Mouse (Mus musculus) forebrain, embryonic 10.5 days (tissue): Measurements from ENCODE around the gene Cldn24. TPM values are rescaled to one million over a fixed set of nuclear protein-coding genes. Genes with fewer than 3 reads are reported as not detected.

Experiments used
- DNase-seq: peaks from one replicate; pipeline ENCODE4 v3.0.0-alpha.2; 2017; ENCODE audit warnings: low spot score; ENCODE audit errors: extremely low spot score
- H3K27ac ChIP-seq: fragments of 300-500 bp; sonication (generic); 2 replicates; pipeline ENCODE4 v1.5.1; 2016; ENCODE audit warnings: mild to moderate bottlenecking
- H3K27me3 ChIP-seq: fragments of 300-500 bp; sonication (generic); 2 replicates; pipeline ENCODE4 v1.6.1; 2016; ENCODE audit warnings: mild to moderate bottlenecking; ENCODE audit not compliant: poor library complexity, severe bottlenecking
- H3K36me3 ChIP-seq: fragments of 300-500 bp; sonication (generic); replicated peaks from 2 replicates; pipeline ENCODE4 v1.6.1; 2016; ENCODE audit warnings: mild to moderate bottlenecking, moderate library complexity
- H3K4me1 ChIP-seq: fragments of 300-500 bp; sonication (generic); 2 replicates; pipeline ENCODE4 v1.6.1; 2016
- H3K4me3 ChIP-seq: fragments of 300-500 bp; sonication (generic); 2 replicates; pipeline ENCODE4 v1.5.1; 2016; ENCODE audit warnings: mild to moderate bottlenecking, moderate library complexity
- H3K9me3 ChIP-seq: fragments of 300-500 bp; sonication (generic); 2 replicates; pipeline ENCODE4 v1.6.1; 2016; ENCODE audit warnings: mild to moderate bottlenecking, moderate library complexity
- WGBS: fragments of 180-500 bp; shearing (Covaris S2); methylation state at CpG from one replicate; pipeline ENCODE4 v1.1.7; 2016; 5-methylcytosine and 5-hydroxymethylcytosine counted together
- polyA plus RNA-seq: library from polyadenylated mRNA; unstranded; fragments of >200 nt; fragmentation: Nextera tagmentation; extraction: Ambion mirVana; gene quantifications from 2 replicates; pipeline ENCODE4 v1.2.1, GENCODE M21; 2016

The Cldn24 gene
- polyA plus RNA-seq, 1 experiment from 2014 or later = not detected

DNA sequence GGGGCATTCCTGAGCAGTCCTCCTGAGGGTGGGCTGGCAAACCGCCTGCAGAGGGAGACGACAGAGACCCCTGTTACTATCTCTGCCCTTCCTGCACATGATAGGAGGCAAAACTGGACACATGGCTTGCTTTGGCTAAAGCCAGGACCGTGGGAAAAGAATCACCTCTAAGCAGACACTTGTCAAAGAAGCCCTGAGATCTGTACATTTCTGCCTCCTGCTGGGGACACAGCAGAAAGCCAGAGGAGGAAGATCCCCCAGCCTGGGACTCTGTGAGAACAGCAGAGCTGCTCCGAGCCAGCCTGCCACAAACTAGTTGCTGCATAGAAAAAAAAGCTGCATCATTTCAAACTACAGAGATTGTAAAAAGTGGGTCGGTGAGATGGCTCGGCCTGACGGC is 21.1 kb downstream of the Cldn24 start:
- Histone ChIP-seq H3K9me3 (0 out of 2 replicates have a peak, but pooled peaks cover 3% of the 10 kb centered on the region), H3K27ac (0 out of 2 replicates have a peak overlapping the region, but pooled peaks have one; percentile 46), H3K36me3 (peaks cover 87% of the 10 kb centered on the region), H3K4me3 (no peak overlapping the region), H3K4me1 (no peaks in the 10 kb centered on the region), H3K27me3 (no peaks in the 10 kb centered on the region)
- WGBS = 93% methylated on average over 7 of the region's 7 CpGs
- no peak for DNase-seq

DNA sequence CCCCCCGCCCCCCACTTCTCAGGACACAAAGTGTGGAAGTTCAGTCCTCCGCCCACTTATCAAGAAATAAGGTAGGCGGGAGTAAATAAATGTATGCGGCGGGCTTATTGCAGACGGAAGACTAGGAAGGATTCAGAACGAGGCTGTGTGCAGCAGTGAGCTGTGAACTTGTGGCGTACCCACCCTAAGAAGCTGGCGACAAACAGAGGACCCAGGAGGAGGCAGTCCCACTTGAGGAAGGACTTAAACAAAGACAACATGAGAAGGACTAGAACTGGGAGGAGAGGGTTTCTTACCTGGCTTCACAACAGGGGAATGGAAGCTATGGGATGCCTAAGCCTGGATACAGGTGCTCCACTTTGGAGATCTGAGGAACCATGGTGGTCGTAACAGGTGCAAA is 21.7 kb downstream of the Cldn24 start:
- WGBS = 96% methylated on average over 10 of the region's 10 CpGs
- peaks cover 91% of the 10 kb centered on the region for H3K36me3 ChIP-seq
- no peak for DNase-seq
- H3K9me3 ChIP-seq = 0 out of 2 replicates have a peak, but pooled peaks cover 3% of the 10 kb centered on the region
- H3K27me3 ChIP-seq = no peaks in the 10 kb centered on the region
- no peak overlapping the region for H3K27ac ChIP-seq
- no peak overlapping the region for H3K4me3 ChIP-seq
- H3K4me1 ChIP-seq = no peaks in the 10 kb centered on the region

GRCm38 (mm10) chr8:47845956-47846355 is 24.0 kb downstream of the Cldn24 start:
- Histone ChIP-seq H3K27me3 (no peaks in the 10 kb centered on the region), H3K4me1 (no peaks in the 10 kb centered on the region), H3K27ac (no peak overlapping the region), H3K4me3 (no peak overlapping the region), H3K36me3 (peaks cover 93% of the 10 kb centered on the region), H3K9me3 (no peaks in the 10 kb centered on the region)
- DNase-seq = no peak
- 89% methylated on average over 13 of the region's 13 CpGs for WGBS

GRCm38 (mm10) chr8:47847161-47847560 is 25.2 kb downstream of the Cldn24 start:
- Histone ChIP-seq H3K4me3 (no peak overlapping the region), H3K4me1 (peaks cover 4% of the 10 kb centered on the region; the same call in 1 of the 2 replicates), H3K27me3 (no peaks in the 10 kb centered on the region), H3K27ac (no peak overlapping the region), H3K9me3 (no peaks in the 10 kb centered on the region), H3K36me3 (peaks cover 84% of the 10 kb centered on the region)
- WGBS = 93% methylated on average over 14 of the region's 14 CpGs
- no peak for DNase-seq

GRCm38 (mm10) chr8:47847931-47848330 is 26.0 kb downstream of the Cldn24 start:
- Histone ChIP-seq H3K9me3 (no peaks in the 10 kb centered on the region), H3K4me3 (no peak overlapping the region), H3K27ac (no peak overlapping the region), H3K4me1 (peaks cover 7% of the 10 kb centered on the region; the same call in 1 of the 2 replicates), H3K36me3 (peaks cover 78% of the 10 kb centered on the region), H3K27me3 (no peaks in the 10 kb centered on the region)
- WGBS = 94% methylated on average over 6 of the region's 6 CpGs
- no peak for DNase-seq

- DNase-seq = no peak
- WGBS = 85% methylated on average over 8 of the region's 8 CpGs
- Histone ChIP-seq H3K27ac (no peak overlapping the region), H3K4me1 (peaks cover 7% of the 10 kb centered on the region; the same call in 1 of the 2 replicates), H3K27me3 (no peaks in the 10 kb centered on the region), H3K36me3 (peaks cover 79% of the 10 kb centered on the region), H3K4me3 (no peak overlapping the region), H3K9me3 (no peaks in the 10 kb centered on the region)
Measured at GRCm38 (mm10) chr8:47849842-47850241, 27.9 kb downstream of the Cldn24 start.

- WGBS = 74% methylated on average over 12 of the region's 12 CpGs
- Histone ChIP-seq H3K4me1 (peaks cover 7% of the 10 kb centered on the region; the same call in 1 of the 2 replicates), H3K27me3 (no peaks in the 10 kb centered on the region), H3K4me3 (no peak overlapping the region), H3K36me3 (peaks cover 79% of the 10 kb centered on the region), H3K9me3 (no peaks in the 10 kb centered on the region), H3K27ac (no peak overlapping the region)
- no peak for DNase-seq
Measured at GRCm38 (mm10) chr8:47851824-47852502, 30.0 kb downstream of the Cldn24 start.

DNA sequence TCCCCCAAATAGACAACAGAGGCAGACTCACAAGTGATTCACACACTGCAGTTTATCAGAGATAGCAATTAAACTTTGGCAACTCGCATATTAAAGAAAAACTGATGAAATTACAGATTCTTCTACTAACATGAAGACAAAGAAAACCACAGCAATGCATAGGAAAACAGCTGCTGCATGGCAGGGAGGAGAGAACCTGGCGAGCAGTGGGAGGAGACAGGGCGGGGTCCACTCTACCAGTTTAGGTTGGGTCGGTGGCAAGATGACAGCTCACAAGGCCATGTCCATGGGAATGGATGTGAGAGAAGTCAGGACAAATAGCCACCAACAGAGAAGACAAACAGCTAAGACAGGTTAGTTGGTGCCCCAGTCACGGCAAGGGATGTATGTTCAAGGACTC is 30.8 kb downstream of the Cldn24 start:
- 86% methylated on average over 5 of the region's 5 CpGs for WGBS
- DNase-seq = no peak
- Histone ChIP-seq H3K27me3 (no peaks in the 10 kb centered on the region), H3K27ac (no peak overlapping the region), H3K36me3 (peaks cover 75% of the 10 kb centered on the region), H3K9me3 (no peaks in the 10 kb centered on the region), H3K4me1 (peaks cover 7% of the 10 kb centered on the region; the same call in 1 of the 2 replicates), H3K4me3 (no peak overlapping the region)

DNA sequence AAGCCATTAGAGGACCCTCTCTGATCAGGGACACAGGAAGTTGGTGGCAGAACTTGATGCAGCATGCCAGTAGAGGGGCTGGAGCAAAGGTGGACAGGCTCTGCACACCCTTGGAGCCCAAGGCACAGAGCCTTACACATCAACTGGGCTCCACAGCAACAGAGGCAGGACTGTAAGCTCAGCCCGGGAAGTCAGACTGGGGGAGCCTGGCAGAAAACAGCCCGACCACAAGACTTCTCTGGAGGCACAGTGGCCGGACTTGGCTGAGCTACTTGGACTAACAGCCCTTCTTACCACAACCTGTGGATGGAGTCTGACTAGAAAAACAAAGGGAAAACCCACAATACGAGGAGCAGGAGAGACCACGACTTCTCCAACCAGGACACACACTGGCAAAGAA is 31.4 kb downstream of the Cldn24 start:
- no peak overlapping the region for H3K4me3 ChIP-seq
- peaks cover 75% of the 10 kb centered on the region for H3K36me3 ChIP-seq
- no peaks in the 10 kb centered on the region for H3K27me3 ChIP-seq
- WGBS = 91% methylated on average over 5 of the region's 5 CpGs
- H3K4me1 ChIP-seq = peaks cover 7% of the 10 kb centered on the region; the same call in 1 of the 2 replicates
- no peak overlapping the region for H3K27ac ChIP-seq
- no peaks in the 10 kb centered on the region for H3K9me3 ChIP-seq
- DNase-seq = no peak

DNA sequence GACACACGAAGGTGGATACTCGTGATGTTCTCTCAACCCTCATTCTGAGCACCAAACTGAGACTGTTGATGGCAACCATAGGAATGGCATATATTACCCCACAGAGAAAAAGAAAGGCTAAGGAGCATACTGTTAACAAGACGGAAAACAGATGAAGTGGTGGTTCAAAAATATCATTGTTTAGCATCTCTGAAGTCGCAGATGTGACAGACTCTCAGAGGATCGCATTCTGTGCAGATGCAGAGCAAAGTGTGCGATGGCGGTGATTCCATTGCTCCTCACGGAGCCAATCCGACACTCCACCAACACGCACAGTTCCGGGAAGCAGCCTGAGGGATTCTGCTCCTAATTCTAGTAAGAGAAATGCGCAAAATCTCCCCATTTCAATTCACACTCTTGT is 37.3 kb downstream of the Cldn24 start:
- 94% methylated on average over 12 of the region's 12 CpGs for WGBS

GRCm38 (mm10) chr8:47866568-47866967 is 44.6 kb downstream of the Cldn24 start:
- H3K27me3 ChIP-seq = no peaks in the 10 kb centered on the region
- no peak for DNase-seq
- H3K4me1 ChIP-seq = no peaks in the 10 kb centered on the region
- H3K4me3 ChIP-seq = no peak overlapping the region
- H3K36me3 ChIP-seq = peaks cover 73% of the 10 kb centered on the region
- H3K27ac ChIP-seq = no peak overlapping the region
- 88% methylated on average over 8 of the region's 8 CpGs for WGBS
- H3K9me3 ChIP-seq = no peaks in the 10 kb centered on the region

More for the DNA sequence above, 37.3 kb downstream of the Cldn24 start:
- H3K4me1 ChIP-seq = no peaks in the 10 kb centered on the region
- no peaks in the 10 kb centered on the region for H3K9me3 ChIP-seq
- H3K27ac ChIP-seq = no peak overlapping the region
- no peak for DNase-seq
- no peak overlapping the region for H3K4me3 ChIP-seq
- H3K27me3 ChIP-seq = no peaks in the 10 kb centered on the region
- H3K36me3 ChIP-seq = peaks cover 78% of the 10 kb centered on the region

- no peaks in the 10 kb centered on the region for H3K9me3 ChIP-seq
- H3K27ac ChIP-seq = no peak overlapping the region
- H3K36me3 ChIP-seq = peaks cover 72% of the 10 kb centered on the region
- H3K27me3 ChIP-seq = no peaks in the 10 kb centered on the region
- DNase-seq = peak; percentile 76
- 31% methylated on average over 8 of the region's 8 CpGs for WGBS
- no peaks in the 10 kb centered on the region for H3K4me1 ChIP-seq
- H3K4me3 ChIP-seq = no peak overlapping the region
Measured at GRCm38 (mm10) chr8:47867067-47867466, 45.1 kb downstream of the Cldn24 start.
